In the genomic region with DNA sequence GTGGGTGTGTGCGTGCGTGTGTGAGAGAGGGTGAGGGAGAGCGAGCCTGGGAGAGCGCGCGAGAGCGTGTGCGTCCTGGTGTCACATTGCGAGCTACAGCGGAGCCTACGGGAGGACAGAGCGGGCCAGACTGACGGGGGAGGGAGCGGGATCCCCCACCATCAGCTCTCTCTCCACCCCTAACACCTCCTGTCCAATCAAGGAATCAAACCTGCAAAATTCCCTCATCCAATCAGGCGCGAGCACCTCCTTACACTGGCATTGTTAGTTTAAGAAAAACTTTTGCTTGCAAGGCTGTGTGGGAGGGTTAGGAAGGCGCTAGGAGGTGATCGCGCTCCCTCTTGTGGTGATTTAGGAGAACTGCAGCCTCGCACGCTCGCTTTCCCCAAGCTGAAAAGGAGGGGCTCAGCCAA, we compare ENCODE assay signal across 8 mouse cellular contexts. TPM values are rescaled to one million over a fixed set of nuclear protein-coding genes. Genes with fewer than 3 reads are reported as not detected.
DNase-seq lines count a peak whose midpoint lies in the region; ATAC-seq and TF ChIP-seq lines count a peak whose summit lies in the region.

A gene (minus strand): TSS at position 133 of the 413 bp plus-strand sequence.

- H3K4me1 ChIP-seq in MEL (ENCODE audit: control insufficient read depth in 1 of 2, insufficient read depth in 2 of 2, low read length in 2 of 2): no peaks in the 10 kb centered on the region
- peaks cover 16% of the 10 kb centered on the region for H3K4me1 ChIP-seq in lung, embryonic 15.5 days

- no peak for TF ChIP-seq EP300 in MEL (IDR thresholded peaks at IDR 0.05; ENCODE audit: low read depth in 1 of 2, low read length in 2 of 2)

- no peak for TF ChIP-seq POLR2A in MEL (IDR thresholded peaks at IDR 0.05; ENCODE audit: control insufficient read depth in 1 of 2, insufficient read depth in 1 of 2, low read depth in 1 of 2, low read length in 2 of 2, poor library complexity in 1 of 2)

- no peak within 1 kb of the TSS for H3K4me3 ChIP-seq in MEL (ENCODE audit: control insufficient read depth in 1 of 2, insufficient read depth in 1 of 2, low read depth in 2 of 2, low read length in 2 of 2)
- H3K4me3 ChIP-seq in lung, embryonic 15.5 days: peak within 1 kb of the TSS; percentile 52

- peak; percentile 94 for ATAC-seq in frontal cortex, adult (ENCODE audit: low TSS enrichment)
- peak; percentile 72 to 86 for ATAC-seq in hematopoietic stem cell, adult 5-6 weeks (replicated peaks in 1 of 2; ENCODE audit: insufficient read depth in 1 of 2, low FRiP score in 2 of 2, low TSS enrichment in 1 of 2, low read depth in 1 of 2, poor library complexity in 2 of 2, severe bottlenecking in 2 of 2)
- peak; percentile 93 for ATAC-seq in lung, embryonic 15.5 days (ENCODE audit: borderline replicate concordance, extremely low read depth, low FRiP score, low TSS enrichment)

- peak; percentile 54 for DNase-seq in MEL (ENCODE audit: low read depth, low spot score)
- DNase-seq in cerebellum, adult 9-10 months: peak; percentile 98
- peak; percentile 80 for DNase-seq in layer of hippocampus, adult 9-10 months (ENCODE audit: low spot score)
- DNase-seq in ovary, postnatal 14 days (ENCODE audit: low spot score): peak; percentile 74
- peak; percentile 46 to 63 for DNase-seq in urinary bladder, adult 18-20 months (ENCODE audit: low spot score in 2 of 2)

- H3K79me2 ChIP-seq in MEL (ENCODE audit: control insufficient read depth, insufficient read depth, low read length, poor library complexity): no peaks in the 10 kb centered on the region

- no peaks in the 10 kb centered on the region for H3K27me3 ChIP-seq in MEL (ENCODE audit: control insufficient read depth in 1 of 2, insufficient read depth in 2 of 2, low read length in 2 of 2)
- H3K27me3 ChIP-seq in lung, embryonic 15.5 days: peaks cover 89% of the 10 kb centered on the region

- TF ChIP-seq CTCF in MEL (IDR thresholded peaks at IDR 0.05 in 2 of 3, conservative IDR thresholded peaks at IDR 0.05 in 1 of 3; ENCODE audit: control insufficient read depth in 1 of 3, insufficient read depth in 1 of 3, low read depth in 2 of 3, low read length in 3 of 3, poor library complexity in 1 of 3, severe bottlenecking in 1 of 3): peak; percentile 73 to 83 (median 81)

- H3K4me2 ChIP-seq in lung, embryonic 15.5 days: peak within 1 kb of the TSS; percentile 97

- TF ChIP-seq RAD21 in MEL (IDR thresholded peaks at IDR 0.05; ENCODE audit: low read depth, low read length): peak; percentile 71

- no peaks in the 10 kb centered on the region for H3K36me3 ChIP-seq in MEL (ENCODE audit: control insufficient read depth in 1 of 2, insufficient read depth in 2 of 2, low read length in 2 of 2)
- H3K36me3 ChIP-seq in lung, embryonic 15.5 days: no peaks in the 10 kb centered on the region

- WGBS in lung, embryonic 15.5 days: under 1% methylated on average over 22 of the region's 22 CpGs

- H3K27ac ChIP-seq in MEL (ENCODE audit: control insufficient read depth, low read depth, low read length): no peak within 1 kb of the TSS
- no peak within 1 kb of the TSS for H3K27ac ChIP-seq in lung, embryonic 15.5 days

- no peak within 1 kb of the TSS for H3K9ac ChIP-seq in MEL (ENCODE audit: control insufficient read depth, low read depth, low read length, poor library complexity, severe bottlenecking)
- H3K9ac ChIP-seq in lung, embryonic 15.5 days: peak within 1 kb of the TSS; percentile 39

- no peaks in the 10 kb centered on the region for H3K9me3 ChIP-seq in MEL (replicated peaks; ENCODE audit: insufficient read depth, low read length)
- H3K9me3 ChIP-seq in lung, embryonic 15.5 days: no peaks in the 10 kb centered on the region

TF ChIP-seq in MEL, 35 proteins besides CTCF, POLR2A, EP300 and RAD21:
- TF ChIP-seq USF1 (IDR thresholded peaks at IDR 0.05; ENCODE audit: low read depth, low read length): no peak
- no peak for TF ChIP-seq TBP (IDR thresholded peaks at IDR 0.05; ENCODE audit: low read depth, low read length)
- peak; percentile 79 for TF ChIP-seq SMC3 (IDR thresholded peaks at IDR 0.05; ENCODE audit: low read depth, low read length)
- no peak for TF ChIP-seq GATA1 (IDR thresholded peaks at IDR 0.05; ENCODE audit: low read depth, low read length)
- TF ChIP-seq ELF1 (IDR thresholded peaks at IDR 0.05; ENCODE audit: low read depth, low read length): no peak
- peak; percentile 49 for TF ChIP-seq ZC3H11A (IDR thresholded peaks at IDR 0.05; ENCODE audit: low read depth, low read length)
- no peak for TF ChIP-seq RCOR1 (IDR thresholded peaks at IDR 0.05; ENCODE audit: low read depth, low read length)
- no peak for TF ChIP-seq ZKSCAN1 (IDR thresholded peaks at IDR 0.05; ENCODE audit: low read depth, low read length)
- TF ChIP-seq POLR2AphosphoS2 (IDR thresholded peaks at IDR 0.05; ENCODE audit: low read length): no peak
- TF ChIP-seq ETS1 (IDR thresholded peaks at IDR 0.05; ENCODE audit: low read depth, low read length): no peak
- no peak for TF ChIP-seq MYC (IDR thresholded peaks at IDR 0.05; ENCODE audit: low read depth, low read length)

RNA-seq across cellular contexts. Expression of the gene that starts here (rescaled TPM):
- not detected in 2 replicates for total RNA-seq in MEL (2012; rRNA removed)
- polyA plus RNA-seq in MEL (2012; ENCODE audit: insufficient read depth in 1 of 2, insufficient read length in 2 of 2, low read depth in 1 of 2, low replicate concordance in 2 of 2, missing spikeins in 1 of 2): not detected
- not detected in 2 replicates for total RNA-seq in hematopoietic stem cell, adult 5-6 weeks (2017)
- polyA plus RNA-seq in lung, embryonic 15.5 days (2015; fragmentation: Nextera tagmentation; extraction: Ambion mirVana): 1.7 and 1.8 TPM in 2 replicates

Comparison
In these comparisons a context has a peak if more than half of its experiments do, and no peak if none do; other contexts are left out.
1. Peak in DNase-seq in MEL; RNA of the gene not detected or under 1 TPM.
2. Peak in ATAC-seq in hematopoietic stem cell, adult 5-6 weeks; RNA of the gene not detected or under 1 TPM.